10 mouse cellular contexts compared by ENCODE assay signal in genomic region chr15:80025615-80026014, GRCm38 (mm10). TPM values are rescaled to one million over a fixed set of nuclear protein-coding genes. Genes with fewer than 3 reads are reported as not detected.
DNase-seq lines count a peak whose midpoint lies in the region; ATAC-seq lines count a peak whose summit lies in the region.
"Had no signal": no experiment of that assay in that cellular context is flagged by ENCODE, and none has a peak within 500 bp of the region (broad histone marks: within the 10 kb centered on the region; RNA-seq: fewer than 3 reads in every experiment).

No protein-coding gene starts in this region.

- H3K27me3 ChIP-seq in kidney, embryonic 14.5 days (ENCODE audit: control insufficient read depth, insufficient read depth, low read length) = no peaks in the 10 kb centered on the region
- H3K27me3 ChIP-seq in embryonic facial prominence, embryonic 11.5 days (ENCODE audit: control insufficient read depth, insufficient read depth, low read length) = no peaks in the 10 kb centered on the region
- H3K27me3 ChIP-seq: hindbrain, embryonic 15.5 days had no signal

- H3K36me3 ChIP-seq in kidney, embryonic 14.5 days (ENCODE audit: control insufficient read depth, insufficient read depth, low read length) = no peaks in the 10 kb centered on the region
- no peaks in the 10 kb centered on the region for H3K36me3 ChIP-seq in embryonic facial prominence, embryonic 11.5 days (replicated peaks; ENCODE audit: control insufficient read depth, insufficient read depth, low read depth, low read length)
- H3K36me3 ChIP-seq: hindbrain, embryonic 15.5 days had no signal

- H3K4me1 ChIP-seq in kidney, embryonic 14.5 days (ENCODE audit: control insufficient read depth, insufficient read depth, low read length) = peaks cover 15% of the 10 kb centered on the region
- H3K4me1 ChIP-seq in embryonic facial prominence, embryonic 11.5 days (ENCODE audit: control insufficient read depth, insufficient read depth, low read length) = no peaks in the 10 kb centered on the region

- WGBS in kidney, embryonic 14.5 days = 55% methylated on average over 7 of the region's 7 CpGs
- 53% methylated on average over 7 of the region's 7 CpGs for WGBS in embryonic facial prominence, embryonic 11.5 days

- no peaks in the 10 kb centered on the region for H3K9me3 ChIP-seq in kidney, embryonic 14.5 days (ENCODE audit: control insufficient read depth, low read length)
- H3K9me3 ChIP-seq in embryonic facial prominence, embryonic 11.5 days (replicated peaks; ENCODE audit: control insufficient read depth, low read length) = no peaks in the 10 kb centered on the region
- H3K9me3 ChIP-seq: hindbrain, embryonic 15.5 days had no signal

- no peak overlapping the region for H3K9ac ChIP-seq in kidney, embryonic 14.5 days (ENCODE audit: low read depth, low read length)
- no peak overlapping the region for H3K9ac ChIP-seq in embryonic facial prominence, embryonic 11.5 days (replicated peaks; ENCODE audit: low read length)
- H3K9ac ChIP-seq: forebrain, postnatal 0 days; hindbrain, embryonic 15.5 days had no signal

- H3K4me2 ChIP-seq in kidney, embryonic 14.5 days (replicated peaks; ENCODE audit: low read depth, low read length) = no peak overlapping the region
- H3K4me2 ChIP-seq in embryonic facial prominence, embryonic 11.5 days (ENCODE audit: low read depth, low read length) = no peak overlapping the region
- H3K4me2 ChIP-seq: hindbrain, embryonic 15.5 days had no signal

- DNase-seq in kidney, adult 9 months = peak; percentile 39
- peak; percentile 55 for DNase-seq in thymus, postnatal 14 days
- no peak for DNase-seq in thymus, postnatal 10 days (ENCODE audit: low spot score in 2 of 2)
- no peak for DNase-seq in embryonic facial prominence, embryonic 11.5 days (ENCODE audit: low spot score)
- DNase-seq in frontal cortex, adult 2 months (ENCODE audit: extremely low spot score in 1 of 2, low spot score in 1 of 2) = no peak
- DNase-seq in spleen, adult 18-20 months = no peak
- DNase-seq: cerebellum, postnatal 25 days had no signal

- no peak for ATAC-seq in kidney, embryonic 14.5 days (ENCODE audit: low FRiP score, low TSS enrichment)
- 0 out of 2 replicates have a peak, but pooled peaks have one; percentile 37 for ATAC-seq in embryonic facial prominence, embryonic 11.5 days (replicated peaks; ENCODE audit: insufficient number of reproducible peaks, low FRiP score, low TSS enrichment, low read depth)

- no peak overlapping the region for H3K27ac ChIP-seq in kidney, embryonic 14.5 days (ENCODE audit: low read depth, low read length)
- no peak overlapping the region for H3K27ac ChIP-seq in embryonic facial prominence, embryonic 11.5 days (replicated peaks; ENCODE audit: low read depth, low read length)
- H3K27ac ChIP-seq: hindbrain, embryonic 15.5 days had no signal

- no peak overlapping the region for H3K4me3 ChIP-seq in kidney, embryonic 14.5 days (ENCODE audit: low read length)
- H3K4me3 ChIP-seq in embryonic facial prominence, embryonic 11.5 days (ENCODE audit: low read depth, low read length) = no peak overlapping the region
- H3K4me3 ChIP-seq: hindbrain, embryonic 15.5 days had no signal

RNA-seq across cellular contexts. Expression of gene Pdgfb, which starts 10.8 kb away (rescaled TPM):
- 5.0 and 5.8 TPM in 2 replicates for polyA plus RNA-seq in kidney, embryonic 14.5 days (2014; fragmentation: Nextera tagmentation; extraction: Ambion mirVana)
- 2.5 and 2.8 TPM in 2 replicates for polyA plus RNA-seq in embryonic facial prominence, embryonic 11.5 days (2014; fragmentation: Nextera tagmentation; extraction: Ambion mirVana)
- 30.7 and 32.4 TPM in 2 replicates for polyA plus RNA-seq in frontal cortex, adult 2 months (2012; rRNA removed)

RNA-seq across cellular contexts. Expression of gene Cbx7, which starts 54.7 kb away (rescaled TPM):
- 1.5 and 2.0 TPM in 2 replicates for polyA plus RNA-seq in kidney, embryonic 14.5 days (2014; fragmentation: Nextera tagmentation; extraction: Ambion mirVana)
- 0.75 and 1.3 TPM in 2 replicates for polyA plus RNA-seq in embryonic facial prominence, embryonic 11.5 days (2014; fragmentation: Nextera tagmentation; extraction: Ambion mirVana)
- polyA plus RNA-seq in frontal cortex, adult 2 months (2012; rRNA removed) = 58.6 TPM in 2 replicates

Comparison
In these comparisons a context has a peak if more than half of its experiments do, and no peak if none do; other contexts are left out.
1. DNase-seq: peak in kidney, adult 9 months (single experiment) and thymus, postnatal 14 days (single experiment); none in thymus, postnatal 10 days (0 of 2), embryonic facial prominence, embryonic 11.5 days (single experiment), frontal cortex, adult 2 months (0 of 2) and spleen, adult 18-20 months (0 of 2).
2. RNA of gene Cbx7, which starts 54.7 kb away (polyA plus RNA-seq): 58.6 TPM in frontal cortex, adult 2 months; 1.5 to 2.0 TPM in kidney, embryonic 14.5 days and 0.75 to 1.3 TPM in embryonic facial prominence, embryonic 11.5 days; every median in the first group is over 10 times any median in the second.